In genomic region chr16:45963088-45963487, GRCm38 (mm10) we compare ENCODE assay signal across 19 mouse cellular contexts. TPM values are rescaled to one million over a fixed set of nuclear protein-coding genes. Genes with fewer than 3 reads are reported as not detected.
DNase-seq lines count a peak whose midpoint lies in the region; ATAC-seq lines count a peak whose summit lies in the region.
"Had no signal": no experiment of that assay in that cellular context is flagged by ENCODE, and none has a peak within 500 bp of the region (broad histone marks: within the 10 kb centered on the region; RNA-seq: fewer than 3 reads in every experiment).

No protein-coding gene starts in this region.

- H3K4me3 ChIP-seq in heart, embryonic 13.5 days, result no peak overlapping the region
- H3K4me3 ChIP-seq in lung, embryonic 15.5 days, result no peak overlapping the region
- H3K4me3 ChIP-seq: limb, embryonic 13.5 days; midbrain, embryonic 15.5 days had no signal

- H3K9ac ChIP-seq in heart, embryonic 13.5 days, result no peak overlapping the region
- no peak overlapping the region for H3K9ac ChIP-seq in lung, embryonic 15.5 days
- H3K9ac ChIP-seq: limb, embryonic 13.5 days; liver, embryonic 14.5 days; midbrain, embryonic 15.5 days had no signal

- H3K27ac ChIP-seq in heart, embryonic 13.5 days (replicated peaks), result 0 out of 2 replicates have a peak overlapping the region, but pooled peaks have one; percentile 42
- no peak overlapping the region for H3K27ac ChIP-seq in lung, embryonic 15.5 days
- H3K27ac ChIP-seq: hindbrain, postnatal 0 days; limb, embryonic 13.5 days; liver, embryonic 14.5 days; midbrain, embryonic 15.5 days had no signal

- H3K4me1 ChIP-seq in heart, embryonic 13.5 days, result peaks cover 15% of the 10 kb centered on the region
- H3K4me1 ChIP-seq in lung, embryonic 15.5 days, result peaks cover 16% of the 10 kb centered on the region
- H3K4me1 ChIP-seq: midbrain, embryonic 15.5 days had no signal

- intact Hi-C loops in heart, postnatal 14 days (cut with DNase I), result no loop called here

- no peak overlapping the region for H3K4me2 ChIP-seq in heart, embryonic 13.5 days
- no peak overlapping the region for H3K4me2 ChIP-seq in lung, embryonic 15.5 days
- H3K4me2 ChIP-seq: limb, embryonic 13.5 days; midbrain, embryonic 15.5 days had no signal

- H3K9me3 ChIP-seq in heart, embryonic 13.5 days, result no peaks in the 10 kb centered on the region
- no peaks in the 10 kb centered on the region for H3K9me3 ChIP-seq in lung, embryonic 15.5 days
- H3K9me3 ChIP-seq: limb, embryonic 13.5 days; midbrain, embryonic 15.5 days had no signal

- 33% methylated on average over 5 of the region's 5 CpGs for WGBS in heart, embryonic 13.5 days
- WGBS in lung, embryonic 15.5 days, result 31% methylated on average over 5 of the region's 5 CpGs

- H3K27me3 ChIP-seq in heart, embryonic 13.5 days (replicated peaks), result no peaks in the 10 kb centered on the region
- H3K27me3 ChIP-seq in lung, embryonic 15.5 days, result no peaks in the 10 kb centered on the region
- H3K27me3 ChIP-seq: limb, embryonic 13.5 days; midbrain, embryonic 15.5 days; Patski had no signal

- no peaks in the 10 kb centered on the region for H3K36me3 ChIP-seq in heart, embryonic 13.5 days
- H3K36me3 ChIP-seq in lung, embryonic 15.5 days, result no peaks in the 10 kb centered on the region
- H3K36me3 ChIP-seq: limb, embryonic 13.5 days had no signal

- ATAC-seq in heart, embryonic 13.5 days (ENCODE audit: extremely low read depth, insufficient number of reproducible peaks, low FRiP score, low TSS enrichment), result no peak
- peak; percentile 40; the same call in 1 of the 2 replicates for ATAC-seq in lung, embryonic 15.5 days (ENCODE audit: borderline replicate concordance, extremely low read depth, low FRiP score, low TSS enrichment)
- ATAC-seq: forebrain, embryonic 14.5 days; hindbrain, postnatal 0 days; midbrain, embryonic 15.5 days; Patski had no signal

- DNase-seq in heart, postnatal 14 days, result no peak
- DNase-seq in lung, postnatal 14 days, result no peak
- DNase-seq in embryo, embryonic 9.5 days (ENCODE audit: extremely low spot score), result peak; percentile 17
- peak; percentile 38 for DNase-seq in yolk sac, embryonic 10.5 days (ENCODE audit: low spot score)
- no peak for DNase-seq in layer of hippocampus, adult 9-11 months
- DNase-seq: adrenal gland, postnatal 36 days; cerebellum, adult 8-10 months; gastrocnemius, postnatal 25 days; kidney, adult 9 months; thymus, postnatal 4 days had no signal

RNA-seq across cellular contexts. Expression of gene Phldb2, which starts 9.7 kb away (rescaled TPM):
- 37.2 and 38.3 TPM in 2 replicates for polyA plus RNA-seq in heart, embryonic 13.5 days (2015; fragmentation: Nextera tagmentation; extraction: Ambion mirVana)
- total RNA-seq in heart, postnatal 14 days (2021), result 10 to 100 TPM; 25.5 to 27.5 TPM
- polyA plus RNA-seq in lung, embryonic 15.5 days (2015; fragmentation: Nextera tagmentation; extraction: Ambion mirVana), result 54.9 and 58.9 TPM in 2 replicates
- total RNA-seq: neutrophil, adult 5-6 weeks had no signal

RNA-seq across cellular contexts. Expression of gene Plcxd2, which starts 46.9 kb away (rescaled TPM):
- 0.40 and 0.59 TPM in 2 replicates for polyA plus RNA-seq in heart, embryonic 13.5 days (2015; fragmentation: Nextera tagmentation; extraction: Ambion mirVana)
- total RNA-seq in heart, postnatal 14 days (2021), result under 1 TPM; 0.12 to 0.34 TPM
- 0.85 and 1.1 TPM in 2 replicates for polyA plus RNA-seq in lung, embryonic 15.5 days (2015; fragmentation: Nextera tagmentation; extraction: Ambion mirVana)

Comparison
In these comparisons a context has a peak if more than half of its experiments do, and no peak if none do; other contexts are left out.
1. DNase-seq: peak in embryo, embryonic 9.5 days (single experiment) and yolk sac, embryonic 10.5 days (single experiment); none in heart, postnatal 14 days (0 of 2), lung, postnatal 14 days (single experiment) and layer of hippocampus, adult 9-11 months (single experiment).